Mouse (Mus musculus): ENCODE measurements around the gene Il11. TPM values are rescaled to one million over a fixed set of nuclear protein-coding genes. Genes with fewer than 3 reads are reported as not detected.

The Il11 gene
- polyA plus RNA-seq, 1 experiment from 2014 or later, result 1.1 TPM

DNA sequence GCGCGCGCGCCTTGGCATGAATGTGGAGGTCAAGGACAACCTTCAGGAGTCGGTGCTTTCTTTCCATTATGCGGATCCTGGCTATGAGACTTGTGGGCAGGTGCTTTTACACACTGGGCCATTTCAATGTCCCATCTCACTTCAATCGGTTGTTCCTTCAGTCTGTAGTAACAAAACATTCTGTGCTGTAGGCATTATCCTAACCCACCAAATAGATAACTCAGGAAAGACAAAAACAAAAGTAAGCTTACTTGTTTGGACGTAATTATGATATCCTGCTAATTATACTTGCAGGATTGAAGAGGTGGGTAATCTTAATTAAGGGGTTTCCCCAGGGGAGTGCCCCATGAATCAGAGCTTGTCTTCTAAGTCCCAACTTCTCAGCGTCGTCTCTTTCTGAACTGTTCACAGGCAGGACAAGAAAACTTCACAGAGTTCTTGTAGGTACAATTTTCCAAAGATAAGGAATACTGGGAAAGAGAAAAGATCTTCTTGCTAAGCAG is 43.6 kb downstream of the Il11 start:
- Histone ChIP-seq H3K27ac (replicated peaks) (peak overlapping the region; percentile 84), H3K9me3 (no peaks in the 10 kb centered on the region), H3K4me1 (replicated peaks) (peaks cover 34% of the 10 kb centered on the region), H3K9ac (no peak overlapping the region; the same call in 1 of the 2 replicates), H3K4me3 (peak overlapping the region; percentile 72), H3K27me3 (no peaks in the 10 kb centered on the region), H3K4me2 (peak overlapping the region; percentile 86), H3K36me3 (no peaks in the 10 kb centered on the region)
- ATAC-seq (ENCODE audit: low FRiP score, low read depth), result no peak
- WGBS, result 43% methylated on average over 10 of the region's 10 CpGs

DNA sequence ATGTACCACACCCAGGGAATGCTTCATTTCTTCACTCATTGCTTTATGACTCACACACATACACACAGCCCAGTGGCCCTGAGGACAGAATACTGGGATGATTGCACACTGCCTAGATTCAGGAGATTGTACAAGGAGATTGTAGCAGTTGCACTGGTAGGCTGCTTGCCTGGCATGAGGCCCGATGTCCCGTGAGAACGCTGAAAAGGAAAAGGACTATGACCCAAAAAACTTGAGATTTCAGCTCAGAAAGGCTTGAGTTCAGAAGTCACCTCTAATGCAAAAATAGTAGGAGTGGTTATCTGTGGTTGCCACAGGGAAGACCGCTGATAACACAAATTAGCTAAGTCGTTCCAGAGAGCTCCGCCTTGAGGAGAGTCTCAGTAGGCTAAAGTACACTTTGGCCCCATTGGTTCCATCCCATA is 49.7 kb downstream of the Il11 start:
- Histone ChIP-seq H3K4me2 (no peak overlapping the region), H3K9me3 (no peaks in the 10 kb centered on the region), H3K9ac (no peak overlapping the region), H3K27ac (replicated peaks) (no peak overlapping the region), H3K4me1 (replicated peaks) (no peaks in the 10 kb centered on the region), H3K36me3 (no peaks in the 10 kb centered on the region), H3K4me3 (no peak overlapping the region), H3K27me3 (no peaks in the 10 kb centered on the region)
- 79% methylated on average over 6 of the region's 6 CpGs for WGBS
- no peak for ATAC-seq (ENCODE audit: low FRiP score, low read depth)

DNA sequence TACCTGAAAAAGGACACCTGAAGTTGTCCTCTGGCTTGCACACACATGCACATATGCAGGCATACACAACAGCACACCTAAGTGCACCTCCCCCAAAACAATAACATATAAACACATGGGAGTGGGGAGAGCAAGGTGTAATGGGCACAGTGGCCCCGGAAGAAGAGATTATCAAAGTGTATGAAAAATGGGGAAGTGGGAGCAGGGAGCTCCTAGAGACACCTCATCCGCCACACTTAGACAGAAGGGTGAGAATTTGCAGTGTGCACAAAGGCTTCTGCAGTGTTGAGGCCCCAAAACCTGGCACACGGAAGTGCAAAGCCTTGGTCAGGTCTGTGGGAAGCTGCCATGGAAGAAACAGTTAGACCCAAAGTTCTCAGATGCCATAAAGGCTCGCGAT is 51.6 kb downstream of the Il11 start:
- H3K36me3 ChIP-seq, result no peaks in the 10 kb centered on the region
- no peaks in the 10 kb centered on the region for H3K27me3 ChIP-seq
- ATAC-seq (ENCODE audit: low FRiP score, low read depth), result no peak
- WGBS, result 84% methylated on average over 5 of the region's 5 CpGs
- no peak overlapping the region for H3K9ac ChIP-seq
- no peaks in the 10 kb centered on the region for H3K9me3 ChIP-seq
- no peaks in the 10 kb centered on the region for H3K4me1 ChIP-seq (replicated peaks)
- no peak overlapping the region for H3K4me3 ChIP-seq
- no peak overlapping the region for H3K27ac ChIP-seq (replicated peaks)
- H3K4me2 ChIP-seq, result no peak overlapping the region

DNA sequence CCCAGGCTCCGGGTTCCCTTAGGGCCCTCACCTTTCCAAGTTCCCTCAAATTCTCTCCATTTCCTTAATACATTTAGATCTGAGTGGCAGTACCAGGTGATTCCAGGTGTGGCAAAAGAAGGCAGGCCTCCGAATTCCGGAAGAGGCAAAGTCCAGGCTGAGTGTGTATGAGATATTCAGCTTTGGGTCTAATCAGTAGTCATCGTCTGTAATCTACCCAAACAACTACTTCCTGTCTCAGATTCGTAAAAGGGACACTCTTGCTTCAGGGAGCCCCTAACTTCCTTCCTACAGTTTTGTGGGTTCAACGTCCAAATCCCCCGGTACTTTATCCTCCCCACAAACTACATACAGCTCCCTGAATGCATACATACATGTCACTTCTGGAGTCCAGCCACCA is 57.5 kb downstream of the Il11 start, which contains the start of gene Tmem150b:
TSS of gene Tmem150b (minus strand) at position 81 of the 400 bp plus-strand sequence.
- H3K4me2 ChIP-seq, result no peak within 1 kb of the TSS
- H3K9ac ChIP-seq, result no peak within 1 kb of the TSS
- no peaks in the 10 kb centered on the region for H3K27me3 ChIP-seq
- WGBS, result 85% methylated on average over 7 of the region's 7 CpGs
- ATAC-seq (ENCODE audit: low FRiP score, low read depth), result no peak
- no peaks in the 10 kb centered on the region for H3K4me1 ChIP-seq (replicated peaks)
- no peak within 1 kb of the TSS for H3K27ac ChIP-seq (replicated peaks)
- H3K9me3 ChIP-seq, result no peaks in the 10 kb centered on the region
- H3K4me3 ChIP-seq, result no peak within 1 kb of the TSS
- H3K36me3 ChIP-seq, result no peaks in the 10 kb centered on the region

DNA sequence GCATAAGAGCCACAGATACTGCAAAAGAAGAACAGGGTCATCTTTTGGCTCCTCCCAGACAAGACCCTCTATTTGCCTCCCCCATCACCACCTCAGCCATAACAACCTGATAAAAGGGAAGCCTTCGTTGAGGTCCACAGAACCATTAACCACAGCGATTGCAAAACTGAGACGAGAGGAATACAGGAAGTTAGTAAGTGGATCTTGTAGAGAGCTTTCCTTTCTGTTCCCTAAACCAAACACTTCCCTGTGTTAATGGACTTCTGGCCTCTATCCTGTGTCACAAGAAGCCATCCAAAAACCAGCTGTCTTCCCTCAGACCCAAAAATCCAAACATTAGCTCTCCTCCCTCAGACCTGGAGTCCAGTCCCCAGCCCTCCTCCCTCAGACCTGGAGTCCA is 58.3 kb downstream of the Il11 start:
- Histone ChIP-seq H3K27ac (replicated peaks) (no peak overlapping the region), H3K4me1 (replicated peaks) (no peaks in the 10 kb centered on the region), H3K9me3 (no peaks in the 10 kb centered on the region), H3K36me3 (no peaks in the 10 kb centered on the region), H3K9ac (no peak overlapping the region), H3K4me2 (no peak overlapping the region), H3K27me3 (no peaks in the 10 kb centered on the region), H3K4me3 (no peak overlapping the region)
- ATAC-seq (ENCODE audit: low FRiP score, low read depth), result no peak
- 90% methylated on average over 3 of the region's 3 CpGs for whole genome bisulfite sequencing

DNA sequence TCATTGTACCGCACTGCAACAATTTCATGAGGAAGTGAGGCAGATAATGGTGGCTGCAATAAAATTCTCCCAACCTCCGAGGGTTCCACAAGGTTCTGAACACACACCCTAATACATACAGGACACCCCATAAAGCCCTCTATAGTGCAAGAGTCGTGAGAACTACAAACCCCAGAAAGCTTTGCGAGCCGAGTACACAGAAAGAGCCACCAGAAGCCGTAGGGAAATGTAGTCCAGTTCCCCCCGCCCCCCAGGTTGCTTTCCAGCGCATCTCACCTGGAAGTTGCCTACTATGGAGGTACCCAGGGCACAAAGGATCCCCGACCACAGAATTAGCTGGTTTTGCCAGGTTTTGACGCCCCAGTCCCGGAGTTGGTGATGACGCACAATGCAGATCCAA is 59.2 kb downstream of the Il11 start:
- no peaks in the 10 kb centered on the region for H3K9me3 ChIP-seq
- H3K4me3 ChIP-seq, result peak overlapping the region; percentile 25
- ATAC-seq (ENCODE audit: low FRiP score, low read depth), result peak; percentile 79
- H3K27ac ChIP-seq (replicated peaks), result no peak overlapping the region
- peak overlapping the region; percentile 28; the same call in 1 of the 2 replicates for H3K9ac ChIP-seq
- H3K4me1 ChIP-seq (replicated peaks), result no peaks in the 10 kb centered on the region
- H3K36me3 ChIP-seq, result no peaks in the 10 kb centered on the region
- peak overlapping the region; percentile 55 for H3K4me2 ChIP-seq
- no peaks in the 10 kb centered on the region for H3K27me3 ChIP-seq
- 45% methylated on average over 12 of the region's 12 CpGs for WGBS

Other genes starting within 250 kb of the Il11 start
- 99.6 and 117 TPM in 2 replicates for gene Syt5, start 235.3 kb downstream of the Il11 start, polyA plus RNA-seq (2015; fragmentation: Nextera tagmentation; extraction: Ambion mirVana)
- 1.2 and 1.3 TPM in 2 replicates for gene Ptprh, start 178.8 kb downstream of the Il11 start, polyA plus RNA-seq (2015; fragmentation: Nextera tagmentation; extraction: Ambion mirVana)
- 2.3 and 2.5 TPM in 2 replicates for gene Tmem86b, start 151.4 kb downstream of the Il11 start, polyA plus RNA-seq (2015; fragmentation: Nextera tagmentation; extraction: Ambion mirVana)
- gene Ppp6r1, start 123.8 kb downstream of the Il11 start, polyA plus RNA-seq (2015; fragmentation: Nextera tagmentation; extraction: Ambion mirVana), result 10.0 and 10.2 TPM in 2 replicates
- 168 and 171 TPM in 2 replicates for gene Hspbp1, start 97.8 kb downstream of the Il11 start, polyA plus RNA-seq (2015; fragmentation: Nextera tagmentation; extraction: Ambion mirVana)
- 7.1 and 8.7 TPM in 2 replicates for gene Brsk1, start 92.3 kb downstream of the Il11 start, polyA plus RNA-seq (2015; fragmentation: Nextera tagmentation; extraction: Ambion mirVana)
- 0.12 and 0.27 TPM in 2 replicates for gene Tmem150b, start 57.6 kb downstream of the Il11 start, polyA plus RNA-seq (2015; fragmentation: Nextera tagmentation; extraction: Ambion mirVana)
- gene Kmt5c, start 42.7 kb downstream of the Il11 start, polyA plus RNA-seq (2015; fragmentation: Nextera tagmentation; extraction: Ambion mirVana), result 57.4 and 61.8 TPM in 2 replicates
- gene Cox6b2, start 29.8 kb downstream of the Il11 start, polyA plus RNA-seq (2015; fragmentation: Nextera tagmentation; extraction: Ambion mirVana), result 24.1 and 28.1 TPM in 2 replicates
- gene Fam71e2, start 11.6 kb downstream of the Il11 start, polyA plus RNA-seq (2015; fragmentation: Nextera tagmentation; extraction: Ambion mirVana), result not detected in 2 replicates
- not detected in 2 replicates for gene Tmem190, start 78 bp upstream of the Il11 start, polyA plus RNA-seq (2015; fragmentation: Nextera tagmentation; extraction: Ambion mirVana)
- 5.9 and 6.3 TPM in 2 replicates for gene Tmem238, start 6.8 kb upstream of the Il11 start, polyA plus RNA-seq (2015; fragmentation: Nextera tagmentation; extraction: Ambion mirVana)
- gene Rpl28, start 10.0 kb upstream of the Il11 start, polyA plus RNA-seq (2015; fragmentation: Nextera tagmentation; extraction: Ambion mirVana), result 212 and 228 TPM in 2 replicates
- 269 and 295 TPM in 2 replicates for gene Ube2s, start 29.7 kb upstream of the Il11 start, polyA plus RNA-seq (2015; fragmentation: Nextera tagmentation; extraction: Ambion mirVana)
- 10.8 and 12.8 TPM in 2 replicates for gene Shisa7, start 61.8 kb upstream of the Il11 start, polyA plus RNA-seq (2015; fragmentation: Nextera tagmentation; extraction: Ambion mirVana)
- 3.2 and 4.1 TPM in 2 replicates for gene Isoc2b, start 87.4 kb upstream of the Il11 start, polyA plus RNA-seq (2015; fragmentation: Nextera tagmentation; extraction: Ambion mirVana)
- 0.75 and 0.77 TPM in 2 replicates for gene Isoc2a, start 94.3 kb upstream of the Il11 start, polyA plus RNA-seq (2015; fragmentation: Nextera tagmentation; extraction: Ambion mirVana)
- 0.45 and 0.47 TPM in 2 replicates for gene Gm36210, start 123.7 kb upstream of the Il11 start, polyA plus RNA-seq (2015; fragmentation: Nextera tagmentation; extraction: Ambion mirVana)
- 3.5 and 4.2 TPM in 2 replicates for gene Zfp628, start 132.4 kb upstream of the Il11 start, polyA plus RNA-seq (2015; fragmentation: Nextera tagmentation; extraction: Ambion mirVana)
- gene Nat14, start 139.2 kb upstream of the Il11 start, polyA plus RNA-seq (2015; fragmentation: Nextera tagmentation; extraction: Ambion mirVana), result 35.3 and 35.8 TPM in 2 replicates
- gene Ssc5d, start 142.9 kb upstream of the Il11 start, polyA plus RNA-seq (2015; fragmentation: Nextera tagmentation; extraction: Ambion mirVana), result 1.2 and 1.3 TPM in 2 replicates
- gene Sbk2, start 181.5 kb upstream of the Il11 start, polyA plus RNA-seq (2015; fragmentation: Nextera tagmentation; extraction: Ambion mirVana), result 0.12 and 0.18 TPM in 2 replicates
- gene Sbk3, start 188.3 kb upstream of the Il11 start, polyA plus RNA-seq (2015; fragmentation: Nextera tagmentation; extraction: Ambion mirVana), result 0.49 and 0.62 TPM in 2 replicates
- gene Zfp579, start 213.3 kb upstream of the Il11 start, polyA plus RNA-seq (2015; fragmentation: Nextera tagmentation; extraction: Ambion mirVana), result 60.3 and 66.8 TPM in 2 replicates
- 8.1 and 9.2 TPM in 2 replicates for gene Zfp524, start 231.6 kb upstream of the Il11 start, polyA plus RNA-seq (2015; fragmentation: Nextera tagmentation; extraction: Ambion mirVana)
- 41.9 and 44.6 TPM in 2 replicates for gene Fiz1, start 231.8 kb upstream of the Il11 start, polyA plus RNA-seq (2015; fragmentation: Nextera tagmentation; extraction: Ambion mirVana)
- gene Gm44973, start 232.6 kb upstream of the Il11 start, polyA plus RNA-seq (2015; fragmentation: Nextera tagmentation; extraction: Ambion mirVana), result 1.2 TPM in 1 of 2 replicates, not detected in the other
- gene Zfp865, start 237.5 kb upstream of the Il11 start, polyA plus RNA-seq (2015; fragmentation: Nextera tagmentation; extraction: Ambion mirVana), result 6.0 and 7.5 TPM in 2 replicates
- gene Ccdc106, start 237.7 kb upstream of the Il11 start, polyA plus RNA-seq (2015; fragmentation: Nextera tagmentation; extraction: Ambion mirVana), result 58.8 and 65.2 TPM in 2 replicates